Mouse (Mus musculus): Measurements from ENCODE around the gene Prkaa2.

DNA sequence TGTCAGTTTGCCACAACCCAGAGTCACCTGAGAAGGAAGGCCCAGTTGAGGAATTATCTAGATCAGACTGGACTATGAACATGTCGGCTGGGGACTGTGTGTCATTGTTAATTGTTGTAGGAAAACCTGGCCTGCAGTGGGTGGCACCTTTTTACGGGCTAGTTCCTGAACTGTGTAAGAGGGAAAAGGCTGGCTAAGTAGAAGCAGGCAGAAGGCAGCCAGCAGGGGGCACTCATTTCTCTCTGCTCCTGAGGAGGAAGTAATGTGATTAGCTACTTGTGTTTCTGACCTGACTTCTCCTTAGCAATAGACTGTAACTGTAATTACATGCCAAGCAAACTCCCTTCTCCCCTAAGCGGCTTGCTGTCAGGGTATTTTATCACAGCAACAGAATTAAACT is 38.7 kb downstream of the Prkaa2 start:
- TF ChIP-seq CTCF (IDR thresholded peaks at IDR 0.05) (peak; percentile 82), EP300 (IDR thresholded peaks at IDR 0.05) (no peak)
